Mouse (Mus musculus) forebrain, embryonic 11.5 days (tissue): ENCODE data around the gene Slc27a1. TPM values are rescaled to one million over a fixed set of nuclear protein-coding genes. Genes with fewer than 3 reads are reported as not detected.

Source experiments
- ATAC-seq: fragments of 200-750 bp; cut with Nextera tagmentation; replicated peaks from 2 replicates; pipeline ENCODE4 v1.8.0; 2017; ENCODE audit warnings: moderate TSS enrichment; ENCODE audit not compliant: low FRiP score
- DNase-seq: peaks from one replicate; pipeline ENCODE4 v3.0.0-alpha.2; 2017; ENCODE audit warnings: low spot score
- H3K27ac ChIP-seq: fragments of 300-500 bp; sonication (generic); 2 replicates; pipeline ENCODE4 v1.5.1; 2014; ENCODE audit warnings: low read depth, low read length
- H3K27me3 ChIP-seq: fragments of 300-500 bp; sonication (generic); 2 replicates; pipeline ENCODE4 v1.6.1; 2014; ENCODE audit warnings: mild to moderate bottlenecking, low read length, mixed read lengths; ENCODE audit not compliant: control insufficient read depth, insufficient read depth
- H3K36me3 ChIP-seq: fragments of 300-500 bp; sonication (generic); 2 replicates; pipeline ENCODE4 v1.6.1; 2014; ENCODE audit warnings: mild to moderate bottlenecking, low read length, moderate library complexity, mixed read lengths; ENCODE audit not compliant: control insufficient read depth, insufficient read depth
- H3K4me1 ChIP-seq: fragments of 300-500 bp; sonication (generic); replicated peaks from 2 replicates; pipeline ENCODE4 v1.6.1; 2014; ENCODE audit warnings: low read length, mixed read lengths; ENCODE audit not compliant: control insufficient read depth, insufficient read depth
- H3K4me2 ChIP-seq: fragments of 300-500 bp; sonication (generic); 2 replicates; pipeline ENCODE4 v1.6.1; 2014; ENCODE audit warnings: low read depth, mild to moderate bottlenecking, low read length, moderate library complexity, mixed read lengths; ENCODE audit not compliant: severe bottlenecking
- H3K4me3 ChIP-seq: fragments of 300-500 bp; sonication (generic); 2 replicates; pipeline ENCODE4 v1.5.1; 2014; ENCODE audit warnings: low read depth, low read length
- H3K9ac ChIP-seq: fragments of 300-500 bp; sonication (generic); 2 replicates; pipeline ENCODE4 v1.6.1; 2014; ENCODE audit warnings: low read length
- H3K9me3 ChIP-seq: fragments of 300-500 bp; sonication (generic); 2 replicates; pipeline ENCODE4 v1.6.1; 2016; ENCODE audit warnings: low read length, mixed read lengths; ENCODE audit not compliant: control insufficient read depth
- WGBS: fragments of 180-500 bp; shearing (Covaris S2); extraction: QIAGEN DNeasy Blood & Tissue Kit; methylation state at CpG from one replicate; pipeline ENCODE4 v1.1.7; 2014; 5-methylcytosine and 5-hydroxymethylcytosine counted together
- polyA plus RNA-seq: library from polyadenylated mRNA; unstranded; fragments of >200 nt; fragmentation: Nextera tagmentation; extraction: Ambion mirVana; gene quantifications from 2 replicates; pipeline ENCODE4 v1.2.1, GENCODE M21; 2014

Gene Slc27a1
- polyA plus RNA-seq, 1 experiment from 2014 or later: 18.4 TPM

DNA sequence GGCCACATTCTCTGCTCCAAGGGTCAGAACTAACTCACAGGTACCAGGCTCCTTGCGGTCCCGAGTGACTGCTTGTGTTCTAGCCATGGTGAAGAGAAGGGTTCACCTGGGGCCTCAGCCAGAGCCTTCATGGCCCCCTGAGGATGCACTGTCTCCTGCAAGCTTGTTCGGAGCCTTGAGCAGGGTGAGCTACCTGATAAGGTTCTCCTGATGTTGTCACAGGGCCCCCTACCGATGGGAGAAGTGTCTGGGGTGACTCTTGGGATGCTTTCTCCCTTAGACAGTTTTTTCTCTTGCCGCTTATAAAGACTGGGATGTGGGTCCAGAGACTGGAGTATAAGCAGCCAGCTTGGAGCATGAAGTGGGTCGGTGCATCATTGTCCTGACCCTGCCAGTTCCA is 27.7 kb downstream of the Slc27a1 start:
- Histone ChIP-seq H3K36me3 (no peaks in the 10 kb centered on the region), H3K27ac (no peak overlapping the region), H3K27me3 (peaks cover 4% of the 10 kb centered on the region), H3K4me1 (peaks cover 5% of the 10 kb centered on the region), H3K9ac (no peak overlapping the region), H3K4me3 (no peak overlapping the region), H3K9me3 (no peaks in the 10 kb centered on the region), H3K4me2 (no peak overlapping the region)
- DNase-seq: no peak
- no peak for ATAC-seq
- WGBS: 55% methylated on average over 6 of the region's 6 CpGs

DNA sequence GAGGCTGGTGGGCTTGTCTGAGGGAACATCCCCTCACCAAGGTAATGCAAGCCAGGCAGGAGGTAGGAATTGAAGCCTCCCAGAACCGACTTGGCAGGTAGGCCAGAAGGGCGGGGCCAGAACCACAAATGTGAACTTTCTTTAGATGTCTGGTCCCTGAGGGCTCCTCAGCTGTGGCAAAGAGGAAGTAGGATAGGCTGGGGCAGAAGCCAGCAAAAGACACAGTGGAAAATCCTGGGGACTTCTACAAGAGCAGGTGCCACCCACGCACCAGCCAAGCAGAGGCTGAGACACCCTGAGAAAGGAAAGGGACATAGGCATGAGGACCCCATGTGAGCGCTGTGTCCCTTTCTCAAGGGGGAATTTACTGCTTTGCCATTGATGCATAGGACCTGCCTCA is 28.1 kb downstream of the Slc27a1 start:
- ATAC-seq (no peak), DNase-seq (no peak)
- WGBS: 81% methylated on average over 4 of the region's 4 CpGs
- H3K4me1 ChIP-seq: peaks cover 5% of the 10 kb centered on the region
- H3K4me2 ChIP-seq: no peak overlapping the region
- H3K4me3 ChIP-seq: no peak overlapping the region
- no peak overlapping the region for H3K27ac ChIP-seq
- H3K9me3 ChIP-seq: no peaks in the 10 kb centered on the region
- no peak overlapping the region for H3K9ac ChIP-seq
- no peaks in the 10 kb centered on the region for H3K36me3 ChIP-seq
- H3K27me3 ChIP-seq: peaks cover 8% of the 10 kb centered on the region

- H3K4me1 ChIP-seq: peaks cover 7% of the 10 kb centered on the region
Measured at GRCm38 (mm10) chr8:71597451-71597850, 28.8 kb downstream of the Slc27a1 start, which contains the start of gene Fam129c. Fam129c (plus strand) TSS chr8:71597648.

GRCm38 (mm10) chr8:71598375-71598774 is 29.7 kb downstream of the Slc27a1 start:
- no peak overlapping the region for H3K27ac ChIP-seq
- no peak for ATAC-seq
- H3K4me2 ChIP-seq: no peak overlapping the region
- peaks cover 22% of the 10 kb centered on the region for H3K27me3 ChIP-seq
- H3K9ac ChIP-seq: no peak overlapping the region
- peaks cover 6% of the 10 kb centered on the region for H3K4me1 ChIP-seq
- H3K4me3 ChIP-seq: no peak overlapping the region
- no peaks in the 10 kb centered on the region for H3K36me3 ChIP-seq
- DNase-seq: no peak
- no peaks in the 10 kb centered on the region for H3K9me3 ChIP-seq

More at GRCm38 (mm10) chr8:71597451-71597850, 28.8 kb downstream of the Slc27a1 start, which contains the start of gene Fam129c:
- Histone ChIP-seq H3K4me3 (no peak within 1 kb of the TSS), H3K9me3 (no peaks in the 10 kb centered on the region), H3K27me3 (peaks cover 14% of the 10 kb centered on the region), H3K4me2 (no peak within 1 kb of the TSS), H3K36me3 (no peaks in the 10 kb centered on the region), H3K27ac (no peak within 1 kb of the TSS), H3K9ac (no peak within 1 kb of the TSS)
- 94% methylated on average over 3 of the region's 3 CpGs for WGBS
- no peak for DNase-seq
- ATAC-seq: no peak

DNA sequence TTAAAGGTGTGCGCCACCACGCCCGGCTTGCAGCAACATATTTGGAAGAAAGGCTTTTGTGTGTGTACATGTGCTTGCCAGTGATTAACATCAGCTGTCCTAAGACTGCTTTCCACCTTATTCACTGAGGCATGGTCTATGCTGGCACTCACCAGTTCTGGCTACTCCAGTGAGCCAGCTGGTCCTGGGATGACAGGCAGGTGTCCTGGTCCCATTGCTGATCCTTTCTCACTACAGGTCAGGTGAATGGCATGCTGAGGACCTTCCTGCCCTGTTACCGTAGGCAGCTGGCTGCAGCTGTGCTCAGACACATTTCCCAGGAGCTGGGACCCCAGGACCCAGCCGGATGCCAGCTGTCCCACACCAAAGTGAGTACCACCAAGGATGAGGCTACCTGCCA is 30.2 kb downstream of the Slc27a1 start:
- ATAC-seq (no peak), DNase-seq (no peak)
- Histone ChIP-seq H3K4me3 (no peak overlapping the region), H3K27ac (no peak overlapping the region), H3K36me3 (no peaks in the 10 kb centered on the region), H3K4me2 (no peak overlapping the region), H3K9ac (no peak overlapping the region), H3K4me1 (peaks cover 6% of the 10 kb centered on the region), H3K27me3 (peaks cover 22% of the 10 kb centered on the region), H3K9me3 (no peaks in the 10 kb centered on the region)
- 96% methylated on average over 5 of the region's 5 CpGs for WGBS

DNA sequence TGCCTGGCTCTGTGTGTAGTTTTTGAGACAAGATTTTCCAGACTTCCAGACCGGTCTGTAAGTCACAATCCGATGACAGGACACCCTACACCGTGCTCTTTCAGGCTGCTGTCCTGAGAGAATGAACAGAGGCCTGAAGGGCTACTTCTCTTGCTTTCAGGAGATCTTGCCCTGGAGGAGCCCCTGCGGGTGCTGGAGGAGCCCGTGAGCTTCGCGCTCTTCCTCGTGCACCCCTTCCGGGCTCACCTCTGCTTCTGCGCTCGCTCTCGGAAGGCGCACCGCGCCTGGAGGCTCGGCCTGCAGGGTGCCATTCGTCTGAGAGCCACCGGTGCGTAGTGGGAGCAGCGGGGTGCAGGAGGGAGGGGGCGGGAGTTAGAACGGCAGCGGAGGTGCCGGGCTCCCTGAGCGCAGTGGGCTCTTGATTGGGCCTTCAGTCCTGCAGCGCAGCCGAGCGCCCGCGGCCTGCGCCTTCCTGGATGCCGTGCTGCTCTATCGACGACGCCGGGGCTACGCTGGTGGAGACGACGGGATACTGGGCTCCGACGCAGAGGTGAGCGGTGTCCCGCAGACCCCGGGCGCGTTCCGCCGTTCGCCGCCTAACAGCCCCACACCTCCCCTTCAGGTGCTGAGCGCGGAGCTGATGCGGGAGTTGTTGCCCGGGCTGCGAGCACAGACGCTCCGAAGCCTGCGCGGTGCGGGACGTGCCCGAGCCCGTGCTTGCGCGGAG is 33.4 kb downstream of the Slc27a1 start:
- Histone ChIP-seq H3K9me3 (no peaks in the 10 kb centered on the region), H3K4me1 (peaks cover 6% of the 10 kb centered on the region), H3K27me3 (peaks cover 24% of the 10 kb centered on the region), H3K4me2 (peak overlapping the region; percentile 45), H3K36me3 (no peaks in the 10 kb centered on the region), H3K9ac (peak overlapping the region; percentile 16; the same call in 1 of the 2 replicates), H3K4me3 (peak overlapping the region; percentile 21), H3K27ac (no peak overlapping the region)
- DNase-seq (peak; percentile 60), ATAC-seq (peak; percentile 37)
- 4% methylated on average over 65 of the region's 65 CpGs for WGBS

DNA sequence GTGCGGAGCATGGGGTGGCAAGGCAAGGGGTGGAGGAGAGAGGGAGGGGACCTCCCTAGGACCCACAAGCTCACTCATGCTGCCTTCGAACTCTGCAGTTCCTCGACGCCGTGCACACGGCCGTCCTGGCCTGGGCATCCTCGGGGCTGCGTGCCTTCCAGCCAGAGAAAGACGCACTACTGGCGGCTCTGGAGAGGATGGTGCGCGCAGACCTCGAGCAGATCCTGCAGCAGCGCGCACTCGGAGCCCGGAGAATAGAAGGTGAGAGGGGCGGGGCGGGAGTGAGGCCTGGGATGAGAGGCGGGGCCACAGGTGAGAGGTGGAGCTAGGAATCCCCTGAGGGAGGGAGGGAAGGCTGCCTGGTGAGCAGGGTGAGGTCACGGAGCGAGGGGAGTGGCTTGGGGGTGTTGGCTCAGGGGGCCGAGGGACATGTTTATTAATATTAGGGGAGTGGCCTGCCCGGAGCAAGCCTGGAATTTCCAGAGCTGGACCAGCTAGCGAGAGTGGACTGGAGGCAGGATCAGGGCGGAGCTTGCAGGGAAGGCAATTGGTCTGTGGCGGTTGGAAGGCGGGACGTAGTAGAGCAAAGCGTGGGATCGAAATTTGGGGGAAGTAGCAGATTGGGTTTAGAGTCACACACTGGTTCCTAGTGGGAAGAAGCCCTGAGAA is 34.1 kb downstream of the Slc27a1 start:
- 1% methylated on average over 32 of the region's 32 CpGs for WGBS
- Histone ChIP-seq H3K27ac (no peak overlapping the region), H3K36me3 (no peaks in the 10 kb centered on the region), H3K4me2 (peak overlapping the region; percentile 45), H3K27me3 (peaks cover 24% of the 10 kb centered on the region), H3K4me1 (peaks cover 6% of the 10 kb centered on the region), H3K4me3 (peak overlapping the region; percentile 21), H3K9me3 (no peaks in the 10 kb centered on the region), H3K9ac (no peak overlapping the region)
- peak; percentile 57 for ATAC-seq
- DNase-seq: peak; percentile 75

DNA sequence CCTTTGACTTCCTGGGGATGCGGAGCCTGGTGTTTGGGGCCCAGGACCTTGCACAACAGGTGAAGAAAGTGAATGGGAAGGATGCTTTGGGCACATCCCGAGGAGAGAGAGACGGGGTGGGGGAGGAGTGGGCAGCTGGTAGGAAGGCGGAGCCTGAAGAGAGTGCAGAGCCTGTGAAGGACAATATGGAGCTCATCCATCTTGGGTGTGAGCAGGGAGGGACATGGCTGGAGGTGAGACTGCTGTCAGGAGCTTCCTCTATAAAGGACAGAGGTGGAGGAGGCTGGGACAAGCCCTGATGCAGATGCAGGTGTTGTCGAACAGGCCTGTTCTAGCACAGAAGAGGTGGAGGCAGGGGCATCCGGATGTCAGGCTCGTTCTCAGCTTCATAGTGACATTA is 35.3 kb downstream of the Slc27a1 start:
- WGBS: 49% methylated on average over 7 of the region's 7 CpGs
- Histone ChIP-seq H3K4me1 (peaks cover 6% of the 10 kb centered on the region), H3K4me3 (no peak overlapping the region), H3K36me3 (no peaks in the 10 kb centered on the region), H3K4me2 (no peak overlapping the region), H3K27me3 (peaks cover 24% of the 10 kb centered on the region), H3K27ac (no peak overlapping the region), H3K9me3 (no peaks in the 10 kb centered on the region), H3K9ac (no peak overlapping the region)
- DNase-seq: no peak
- ATAC-seq: no peak
